In genomic region chr15:85335671-85336300, GRCm38 (mm10) we compare ENCODE assay signal across 8 mouse cellular contexts. TPM values are rescaled to one million over a fixed set of nuclear protein-coding genes. Genes with fewer than 3 reads are reported as not detected.
DNase-seq lines count a peak whose midpoint lies in the region; ATAC-seq and TF ChIP-seq lines count a peak whose summit lies in the region.

Atxn10 (plus strand) TSS chr15:85336245.

- TF ChIP-seq POLR2A in limb, embryonic 14.5 days (IDR thresholded peaks at IDR 0.05; ENCODE audit: borderline replicate concordance, extremely low read depth, insufficient read depth, insufficient read length), result no peak

- ATAC-seq in neural tube, embryonic 11.5 days (ENCODE audit: insufficient read depth, low FRiP score, low TSS enrichment), result peak; percentile 83; the same call in 1 of the 2 replicates
- ATAC-seq in forebrain, embryonic 13.5 days, result no peak
- no peak for ATAC-seq in hematopoietic stem cell, adult 5-6 weeks (replicated peaks in 1 of 2; ENCODE audit: insufficient read depth in 1 of 2, low FRiP score in 2 of 2, low TSS enrichment in 1 of 2, low read depth in 1 of 2, poor library complexity in 2 of 2, severe bottlenecking in 2 of 2)
- ATAC-seq in limb, embryonic 14.5 days (ENCODE audit: low FRiP score, low read depth), result no peak; the same call in 1 of the 2 replicates

- H3K4me2 ChIP-seq in neural tube, embryonic 11.5 days (ENCODE audit: low read depth), result peak within 1 kb of the TSS; percentile 88
- peak within 1 kb of the TSS; percentile 85 for H3K4me2 ChIP-seq in forebrain, embryonic 13.5 days
- H3K4me2 ChIP-seq in limb, embryonic 14.5 days (replicated peaks; ENCODE audit: low read depth, low read length, severe bottlenecking), result peak within 1 kb of the TSS; percentile 79

- peak within 1 kb of the TSS; percentile 79 for H3K9ac ChIP-seq in neural tube, embryonic 11.5 days (ENCODE audit: low read length)
- peak within 1 kb of the TSS; percentile 98 for H3K9ac ChIP-seq in forebrain, embryonic 13.5 days
- H3K9ac ChIP-seq in limb, embryonic 14.5 days (ENCODE audit: low read depth, low read length, severe bottlenecking), result peak within 1 kb of the TSS; percentile 90

- H3K4me1 ChIP-seq in neural tube, embryonic 11.5 days (ENCODE audit: control insufficient read depth, insufficient read depth, low read length), result peaks cover 9% of the 10 kb centered on the region; the same call in 1 of the 2 replicates
- peaks cover 31% of the 10 kb centered on the region for H3K4me1 ChIP-seq in forebrain, embryonic 13.5 days
- H3K4me1 ChIP-seq in limb, embryonic 14.5 days (ENCODE audit: control insufficient read depth, insufficient read depth, low read length), result peaks cover 8% of the 10 kb centered on the region

- DNase-seq in neural tube, embryonic 11.5 days (ENCODE audit: low spot score), result no peak
- no peak for DNase-seq in neural tube, embryonic 10.5 days (ENCODE audit: extremely low spot score, low spot score)
- peak; percentile 24 for DNase-seq in adrenal gland, postnatal 14 days
- peak; percentile 17 for DNase-seq in limb, embryonic 14.5 days (ENCODE audit: low spot score)
- DNase-seq in retina, postnatal 7 days (ENCODE audit: low read depth, low spot score), result peak; percentile 8
- DNase-seq in natural killer cell, adult 2 months (ENCODE audit: low spot score in 2 of 2), result no peak

- H3K4me3 ChIP-seq in neural tube, embryonic 11.5 days (ENCODE audit: low read depth, low read length), result peak within 1 kb of the TSS; percentile 66
- H3K4me3 ChIP-seq in forebrain, embryonic 13.5 days, result peak within 1 kb of the TSS; percentile 98
- H3K4me3 ChIP-seq in limb, embryonic 14.5 days (replicated peaks; ENCODE audit: low read length), result peak within 1 kb of the TSS; percentile 93

- H3K9me3 ChIP-seq in neural tube, embryonic 11.5 days (ENCODE audit: control insufficient read depth, low read length), result no peaks in the 10 kb centered on the region
- H3K9me3 ChIP-seq in forebrain, embryonic 13.5 days (replicated peaks), result no peaks in the 10 kb centered on the region
- no peaks in the 10 kb centered on the region for H3K9me3 ChIP-seq in limb, embryonic 14.5 days (ENCODE audit: control insufficient read depth, low read length)

- no peaks in the 10 kb centered on the region for H3K36me3 ChIP-seq in neural tube, embryonic 11.5 days (ENCODE audit: control insufficient read depth, insufficient read depth, low read length)
- H3K36me3 ChIP-seq in forebrain, embryonic 13.5 days (ENCODE audit: poor library complexity, severe bottlenecking), result 0 out of 2 replicates have a peak, but pooled peaks cover 2% of the 10 kb centered on the region
- H3K36me3 ChIP-seq in limb, embryonic 14.5 days (ENCODE audit: control insufficient read depth, insufficient read depth, low read length), result no peaks in the 10 kb centered on the region

- H3K27ac ChIP-seq in neural tube, embryonic 11.5 days (ENCODE audit: low read depth, low read length), result peak within 1 kb of the TSS; percentile 83
- H3K27ac ChIP-seq in forebrain, embryonic 13.5 days, result peak within 1 kb of the TSS; percentile 98
- peak within 1 kb of the TSS; percentile 96 for H3K27ac ChIP-seq in limb, embryonic 14.5 days (replicated peaks; ENCODE audit: low read depth, low read length)

- no peaks in the 10 kb centered on the region for H3K27me3 ChIP-seq in neural tube, embryonic 11.5 days (ENCODE audit: control insufficient read depth, insufficient read depth, low read length)
- H3K27me3 ChIP-seq in forebrain, embryonic 13.5 days, result no peaks in the 10 kb centered on the region
- no peaks in the 10 kb centered on the region for H3K27me3 ChIP-seq in limb, embryonic 14.5 days (ENCODE audit: control insufficient read depth, insufficient read depth, low read length)

- WGBS in neural tube, embryonic 11.5 days, result 10% methylated on average over 18 of the region's 19 CpGs
- 9% methylated on average over 16 of the region's 19 CpGs for WGBS in forebrain, embryonic 13.5 days
- 24% methylated on average over 6 of the region's 19 CpGs for WGBS in limb, embryonic 14.5 days

RNA-seq across cellular contexts. Expression of gene Atxn10, which starts in this region (rescaled TPM):
- polyA plus RNA-seq in neural tube, embryonic 11.5 days (2014; fragmentation: Nextera tagmentation; extraction: Ambion mirVana), result 440 and 449 TPM in 2 replicates
- total RNA-seq in adrenal gland, postnatal 14 days (2021), result 105 and 109 TPM in 2 replicates
- 465 and 486 TPM in 2 replicates for polyA plus RNA-seq in forebrain, embryonic 13.5 days (2015; fragmentation: Nextera tagmentation; extraction: Ambion mirVana)
- total RNA-seq in hematopoietic stem cell, adult 5-6 weeks (2017), result 77.9 and 96.6 TPM in 2 replicates
- polyA plus RNA-seq in limb, embryonic 14.5 days (2012; rRNA removed), result 166 and 187 TPM in 2 replicates
- 300 and 330 TPM in 2 replicates for polyA plus RNA-seq in limb, embryonic 14.5 days (2014; fragmentation: Nextera tagmentation; extraction: Ambion mirVana)

Comparison
In these comparisons a context has a peak if more than half of its experiments do, and no peak if none do; other contexts are left out.
1. DNase-seq: peak in adrenal gland, postnatal 14 days (single experiment), limb, embryonic 14.5 days (single experiment) and retina, postnatal 7 days (single experiment); none in neural tube, embryonic 11.5 days (single experiment), neural tube, embryonic 10.5 days (single experiment) and natural killer cell, adult 2 months (0 of 2).
2. Peak in every context shown above with its lines, with median percentiles within 50 percentile points of each other: H3K27ac ChIP-seq, H3K4me2 ChIP-seq, H3K4me3 ChIP-seq and H3K9ac ChIP-seq.